Mouse (Mus musculus) colon, adult 2 months (tissue): ENCODE results near the gene Snx19. TPM values are rescaled to one million over a fixed set of nuclear protein-coding genes. Genes with fewer than 3 reads are reported as not detected.

Experiments
- polyA plus RNA-seq: library from polyadenylated mRNA; depleted of rRNA; stranded (reverse); fragments of >200 nt; gene quantifications from 2 replicates; pipeline ENCODE4 v1.2.3, GENCODE M21; 2012; rRNA removed

The Snx19 gene
- polyA plus RNA-seq, result 7.9 and 8.1 TPM in 2 replicates

DNA sequence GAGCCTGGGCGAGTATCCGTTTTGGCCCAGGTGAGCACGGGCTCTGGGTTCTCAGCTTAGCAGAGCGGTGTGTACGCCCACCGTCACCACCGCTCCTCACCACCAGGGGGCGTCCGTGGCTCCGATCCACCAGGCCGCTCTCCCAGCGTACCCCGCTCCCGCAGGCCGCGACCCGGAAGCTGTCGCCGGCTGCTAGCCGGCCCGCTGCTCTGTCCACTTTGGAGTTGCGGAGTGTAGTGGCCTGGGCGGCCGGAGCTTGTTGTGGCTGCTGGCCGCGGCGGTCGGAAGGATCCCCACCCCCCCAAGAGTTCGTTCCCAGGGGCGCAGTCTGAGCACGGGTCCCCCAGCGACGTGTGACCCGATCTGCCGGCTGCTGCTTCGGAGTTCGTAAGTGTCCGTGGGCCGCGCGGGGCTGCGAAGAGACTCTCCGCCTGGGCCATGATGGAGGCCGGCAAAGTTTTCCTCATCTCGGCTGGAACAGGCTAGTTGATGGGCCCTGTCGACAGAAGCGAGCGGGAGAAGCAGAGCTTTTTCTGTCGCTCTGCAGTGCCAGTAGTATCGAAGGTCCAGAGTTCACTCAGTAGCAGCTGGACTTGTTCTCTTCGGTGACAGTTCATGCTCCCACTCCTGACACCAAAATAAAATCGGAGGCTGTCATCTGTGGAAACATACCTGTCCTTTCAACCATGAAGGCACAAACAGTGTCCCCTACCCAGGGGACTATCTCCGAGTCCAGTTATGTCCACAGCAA, at the start of gene Snx19:
Gene Snx19, plus strand, starts transcription at position 227 of the 751 bp plus-strand sequence.

